Mouse (Mus musculus): ENCODE data around the gene Inpp5f. TPM values are rescaled to one million over a fixed set of nuclear protein-coding genes. Genes with fewer than 3 reads are reported as not detected.
A peak's percentile ranks its signal among the peaks of the same experiment; 100 is the strongest.
"Not testable (repeated sequence)": the region's sequence is repeated elsewhere in the genome, so short reads cannot be mapped to it uniquely, and the experiment has no call there.

The Inpp5f gene
- polyA plus RNA-seq (2014; fragmentation: Nextera tagmentation; extraction: Ambion mirVana): 32.9 and 35.3 TPM in 2 replicates

- Histone ChIP-seq H3K4me2 (ENCODE audit: low read depth, severe bottlenecking) (peak within 1 kb of the TSS; percentile 84), H3K4me3 (ENCODE audit: low read depth, low read length) (peak within 1 kb of the TSS; percentile 80), H3K4me1 (ENCODE audit: control insufficient read depth, insufficient read depth, low read length) (no peaks in the 10 kb centered on the region), H3K9me3 (ENCODE audit: control insufficient read depth, low read length) (no peaks in the 10 kb centered on the region), H3K36me3 (ENCODE audit: control insufficient read depth, insufficient read depth, low read length) (no peaks in the 10 kb centered on the region), H3K27me3 (ENCODE audit: control insufficient read depth, insufficient read depth, low read length) (no peaks in the 10 kb centered on the region), H3K27ac (replicated peaks; ENCODE audit: low read depth, low read length) (0 out of 2 replicates have a peak within 1 kb of the TSS, but pooled peaks have one; percentile 36), H3K9ac (ENCODE audit: low read length) (peak within 1 kb of the TSS; percentile 79)
- peak; percentile 100 for ATAC-seq (ENCODE audit: insufficient number of reproducible peaks, low FRiP score, low TSS enrichment, low read depth)
- WGBS: 3% methylated on average over 49 of the region's 68 CpGs
- DNase-seq (ENCODE audit: low spot score): peak; percentile 98
Observed at GRCm38 (mm10) chr7:128610897-128611798, at the start of gene Inpp5f. Inpp5f (plus strand) TSS chr7:128611328.

- Histone ChIP-seq H3K27ac (replicated peaks; ENCODE audit: low read depth, low read length) (no peak overlapping the region), H3K27me3 (ENCODE audit: control insufficient read depth, insufficient read depth, low read length) (no peaks in the 10 kb centered on the region), H3K9ac (ENCODE audit: low read length) (no peak overlapping the region), H3K4me1 (ENCODE audit: control insufficient read depth, insufficient read depth, low read length) (no peaks in the 10 kb centered on the region), H3K4me2 (ENCODE audit: low read depth, severe bottlenecking) (no peak overlapping the region), H3K9me3 (ENCODE audit: control insufficient read depth, low read length) (no peaks in the 10 kb centered on the region), H3K36me3 (ENCODE audit: control insufficient read depth, insufficient read depth, low read length) (no peaks in the 10 kb centered on the region), H3K4me3 (ENCODE audit: low read depth, low read length) (no peak overlapping the region)
- WGBS: 44% methylated on average over 4 of the region's 4 CpGs
- ATAC-seq (ENCODE audit: insufficient number of reproducible peaks, low FRiP score, low TSS enrichment, low read depth) (no peak), DNase-seq (ENCODE audit: low spot score) (peak; percentile 33)
Observed at GRCm38 (mm10) chr7:128563373-128563772, 47.8 kb upstream of the Inpp5f start.

- no peaks in the 10 kb centered on the region for H3K36me3 ChIP-seq (ENCODE audit: control insufficient read depth, insufficient read depth, low read length)
- H3K4me2 ChIP-seq (ENCODE audit: low read depth, severe bottlenecking): no peak overlapping the region
- ATAC-seq (ENCODE audit: insufficient number of reproducible peaks, low FRiP score, low TSS enrichment, low read depth) (no peak), DNase-seq (ENCODE audit: low spot score) (no peak)
- H3K4me3 ChIP-seq (ENCODE audit: low read depth, low read length): no peak overlapping the region
- no peak overlapping the region for H3K27ac ChIP-seq (replicated peaks; ENCODE audit: low read depth, low read length)
- 81% methylated on average over 7 of the region's 7 CpGs for WGBS
- no peak overlapping the region for H3K9ac ChIP-seq (ENCODE audit: low read length)
- no peaks in the 10 kb centered on the region for H3K9me3 ChIP-seq (ENCODE audit: control insufficient read depth, low read length)
- H3K4me1 ChIP-seq (ENCODE audit: control insufficient read depth, insufficient read depth, low read length): no peaks in the 10 kb centered on the region
- H3K27me3 ChIP-seq (ENCODE audit: control insufficient read depth, insufficient read depth, low read length): no peaks in the 10 kb centered on the region
Observed at GRCm38 (mm10) chr7:128566311-128566710, 44.8 kb upstream of the Inpp5f start.

- Histone ChIP-seq H3K27me3 (ENCODE audit: control insufficient read depth, insufficient read depth, low read length) (no peaks in the 10 kb centered on the region), H3K4me2 (ENCODE audit: low read depth, severe bottlenecking) (no peak overlapping the region), H3K4me3 (ENCODE audit: low read depth, low read length) (no peak overlapping the region), H3K4me1 (ENCODE audit: control insufficient read depth, insufficient read depth, low read length) (no peaks in the 10 kb centered on the region), H3K27ac (replicated peaks; ENCODE audit: low read depth, low read length) (no peak overlapping the region), H3K36me3 (ENCODE audit: control insufficient read depth, insufficient read depth, low read length) (no peaks in the 10 kb centered on the region), H3K9ac (ENCODE audit: low read length) (no peak overlapping the region), H3K9me3 (ENCODE audit: control insufficient read depth, low read length) (no peaks in the 10 kb centered on the region)
- 83% methylated on average over 8 of the region's 8 CpGs for WGBS
- ATAC-seq (ENCODE audit: insufficient number of reproducible peaks, low FRiP score, low TSS enrichment, low read depth) (no peak), DNase-seq (ENCODE audit: low spot score) (no peak)
Observed at GRCm38 (mm10) chr7:128567561-128568244, 43.4 kb upstream of the Inpp5f start.

- WGBS: 82% methylated on average over 2 of the region's 2 CpGs
- ATAC-seq (ENCODE audit: insufficient number of reproducible peaks, low FRiP score, low TSS enrichment, low read depth): not testable (repeated sequence)
Observed at GRCm38 (mm10) chr7:128569429-128569828, 41.7 kb upstream of the Inpp5f start.

GRCm38 (mm10) chr7:128569987-128570656 is 41.0 kb upstream of the Inpp5f start:
- DNase-seq (ENCODE audit: low spot score): no peak
- Histone ChIP-seq H3K4me3 (ENCODE audit: low read depth, low read length) (no peak overlapping the region), H3K4me2 (ENCODE audit: low read depth, severe bottlenecking) (no peak overlapping the region), H3K36me3 (ENCODE audit: control insufficient read depth, insufficient read depth, low read length) (no peaks in the 10 kb centered on the region), H3K9me3 (ENCODE audit: control insufficient read depth, low read length) (no peaks in the 10 kb centered on the region), H3K27me3 (ENCODE audit: control insufficient read depth, insufficient read depth, low read length) (no peaks in the 10 kb centered on the region), H3K9ac (ENCODE audit: low read length) (no peak overlapping the region), H3K4me1 (ENCODE audit: control insufficient read depth, insufficient read depth, low read length) (no peaks in the 10 kb centered on the region), H3K27ac (replicated peaks; ENCODE audit: low read depth, low read length) (no peak overlapping the region)
- ATAC-seq (ENCODE audit: insufficient number of reproducible peaks, low FRiP score, low TSS enrichment, low read depth): no peak
- 92% methylated on average over 8 of the region's 8 CpGs for WGBS

More at GRCm38 (mm10) chr7:128569429-128569828, 41.7 kb upstream of the Inpp5f start:
- H3K27me3 ChIP-seq (ENCODE audit: control insufficient read depth, insufficient read depth, low read length); H3K4me2 ChIP-seq (ENCODE audit: low read depth, severe bottlenecking); H3K27ac ChIP-seq (replicated peaks; ENCODE audit: low read depth, low read length); H3K9ac ChIP-seq (ENCODE audit: low read length); H3K36me3 ChIP-seq (ENCODE audit: control insufficient read depth, insufficient read depth, low read length); H3K9me3 ChIP-seq (ENCODE audit: control insufficient read depth, low read length); H3K4me1 ChIP-seq (ENCODE audit: control insufficient read depth, insufficient read depth, low read length); DNase-seq (ENCODE audit: low spot score); H3K4me3 ChIP-seq (ENCODE audit: low read depth, low read length): not testable (repeated sequence)

GRCm38 (mm10) chr7:128570657-128571056 is 40.5 kb upstream of the Inpp5f start:
- H3K4me1 ChIP-seq (ENCODE audit: control insufficient read depth, insufficient read depth, low read length): not testable (repeated sequence)

GRCm38 (mm10) chr7:128572030-128572429 is 39.1 kb upstream of the Inpp5f start:
- 70% methylated on average over 4 of the region's 4 CpGs for WGBS
- Histone ChIP-seq H3K9me3 (ENCODE audit: control insufficient read depth, low read length) (no peaks in the 10 kb centered on the region), H3K36me3 (ENCODE audit: control insufficient read depth, insufficient read depth, low read length) (no peaks in the 10 kb centered on the region), H3K27me3 (ENCODE audit: control insufficient read depth, insufficient read depth, low read length) (no peaks in the 10 kb centered on the region), H3K9ac (ENCODE audit: low read length) (no peak overlapping the region), H3K4me2 (ENCODE audit: low read depth, severe bottlenecking) (no peak overlapping the region), H3K4me1 (ENCODE audit: control insufficient read depth, insufficient read depth, low read length) (no peaks in the 10 kb centered on the region), H3K4me3 (ENCODE audit: low read depth, low read length) (no peak overlapping the region), H3K27ac (replicated peaks; ENCODE audit: low read depth, low read length) (no peak overlapping the region)
- no peak for ATAC-seq (ENCODE audit: insufficient number of reproducible peaks, low FRiP score, low TSS enrichment, low read depth)
- DNase-seq (ENCODE audit: low spot score): no peak

More at GRCm38 (mm10) chr7:128570657-128571056, 40.5 kb upstream of the Inpp5f start:
- not testable (repeated sequence) for H3K27me3 ChIP-seq (ENCODE audit: control insufficient read depth, insufficient read depth, low read length); H3K36me3 ChIP-seq (ENCODE audit: control insufficient read depth, insufficient read depth, low read length); DNase-seq (ENCODE audit: low spot score); H3K9me3 ChIP-seq (ENCODE audit: control insufficient read depth, low read length); H3K27ac ChIP-seq (replicated peaks; ENCODE audit: low read depth, low read length); H3K4me3 ChIP-seq (ENCODE audit: low read depth, low read length); ATAC-seq (ENCODE audit: insufficient number of reproducible peaks, low FRiP score, low TSS enrichment, low read depth); H3K4me2 ChIP-seq (ENCODE audit: low read depth, severe bottlenecking); H3K9ac ChIP-seq (ENCODE audit: low read length)
- WGBS: 88% methylated on average over 7 of the region's 7 CpGs
